Mouse (Mus musculus): Measurements from ENCODE around the gene Rnf43. TPM values are rescaled to one million over a fixed set of nuclear protein-coding genes. Genes with fewer than 3 reads are reported as not detected.
A peak's percentile ranks its signal among the peaks of the same experiment; 100 is the strongest.

Gene Rnf43
- total and polyA plus RNA-seq, 3 experiments = 8.7 to 28.4 (median 14.8) TPM

DNA sequence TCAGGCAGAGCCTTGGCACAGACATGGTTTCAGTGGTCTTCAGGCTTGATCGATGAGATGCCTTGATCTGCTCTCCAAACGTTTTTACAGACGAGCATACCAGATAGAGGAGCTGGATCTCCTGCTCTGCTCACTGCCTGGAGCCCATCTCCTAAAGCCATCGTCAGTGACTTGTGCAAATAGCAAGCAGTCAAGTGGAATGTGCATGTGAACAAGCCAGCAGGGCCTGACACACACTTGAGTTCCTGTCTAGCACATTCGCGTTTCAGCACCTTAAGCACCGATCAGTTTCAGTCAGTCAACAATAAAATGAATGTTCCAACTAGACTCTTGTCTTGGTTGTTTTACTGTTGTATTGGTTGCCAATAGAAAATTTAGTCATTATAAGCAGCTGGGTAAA, 3.3 kb upstream of the Rnf43 start:
- Histone ChIP-seq H3K9me3 (replicated peaks) (no peaks in the 10 kb centered on the region), H3K4me3 (ENCODE audit: low read depth, low read length) (no peak overlapping the region), H3K27me3 (ENCODE audit: insufficient read depth, low read length) (peaks cover 11% of the 10 kb centered on the region), H3K4me1 (ENCODE audit: insufficient read depth, low read depth, low read length) (peaks cover 17% of the 10 kb centered on the region), H3K36me3 (replicated peaks) (no peaks in the 10 kb centered on the region)
- no peak for ATAC-seq (ENCODE audit: extremely low read depth, insufficient number of reproducible peaks, low FRiP score, poor library complexity, severe bottlenecking)
- no peak for DNase-seq (ENCODE audit: low spot score)
- TF ChIP-seq TAL1 (conservative IDR thresholded peaks at IDR 0.05; ENCODE audit: low read depth, low read length) = no peak
- TF ChIP-seq POLR2AphosphoS5 (IDR thresholded peaks at IDR 0.05; ENCODE audit: insufficient replicate concordance, low read depth, low read length) = no peak
- TF ChIP-seq GATA2 (IDR thresholded peaks at IDR 0.05; ENCODE audit: borderline replicate concordance, low read depth, low read length) = no peak

DNA sequence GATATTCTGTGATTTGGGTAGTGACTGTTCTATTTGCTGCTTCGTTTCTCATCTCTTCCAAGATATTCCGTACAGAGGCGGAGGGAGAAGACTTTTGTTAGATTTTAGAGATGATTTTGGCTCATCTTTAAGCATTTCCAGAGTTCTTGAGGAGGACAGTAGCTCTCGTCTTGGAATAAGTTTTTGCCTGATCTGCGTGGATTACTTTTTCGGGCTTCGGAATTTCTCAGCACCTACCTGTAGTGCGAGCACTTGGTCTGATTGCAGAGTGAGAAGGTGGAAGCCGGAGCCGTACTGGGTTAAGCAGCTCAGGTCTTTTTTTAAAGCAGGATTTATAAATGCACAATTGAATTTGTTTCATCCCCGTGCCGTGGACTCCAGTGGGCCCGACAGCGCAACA, 300 bp downstream of the Rnf43 start:
- H3K36me3 ChIP-seq (replicated peaks) = peaks cover 3% of the 10 kb centered on the region
- no peaks in the 10 kb centered on the region for H3K9me3 ChIP-seq (replicated peaks)
- H3K27me3 ChIP-seq (ENCODE audit: insufficient read depth, low read length) = peaks cover 9% of the 10 kb centered on the region
- TF ChIP-seq GATA1 (IDR thresholded peaks at IDR 0.05; ENCODE audit: borderline replicate concordance, low read length) (no peak), POLR2AphosphoS5 (IDR thresholded peaks at IDR 0.05; ENCODE audit: insufficient replicate concordance, low read depth, low read length) (no peak), CTCF (IDR thresholded peaks at IDR 0.05; ENCODE audit: low read depth, low read length) (no peak), GATA2 (IDR thresholded peaks at IDR 0.05; ENCODE audit: borderline replicate concordance, low read depth, low read length) (no peak), TAL1 (conservative IDR thresholded peaks at IDR 0.05; ENCODE audit: low read depth, low read length) (no peak)
- ATAC-seq (ENCODE audit: extremely low read depth, insufficient number of reproducible peaks, low FRiP score, poor library complexity, severe bottlenecking) = no peak
- H3K4me3 ChIP-seq (ENCODE audit: low read depth, low read length) = peak overlapping the region; percentile 76
- peaks cover 42% of the 10 kb centered on the region for H3K4me1 ChIP-seq (ENCODE audit: insufficient read depth, low read depth, low read length)
- no peak for DNase-seq (ENCODE audit: low spot score)

DNA sequence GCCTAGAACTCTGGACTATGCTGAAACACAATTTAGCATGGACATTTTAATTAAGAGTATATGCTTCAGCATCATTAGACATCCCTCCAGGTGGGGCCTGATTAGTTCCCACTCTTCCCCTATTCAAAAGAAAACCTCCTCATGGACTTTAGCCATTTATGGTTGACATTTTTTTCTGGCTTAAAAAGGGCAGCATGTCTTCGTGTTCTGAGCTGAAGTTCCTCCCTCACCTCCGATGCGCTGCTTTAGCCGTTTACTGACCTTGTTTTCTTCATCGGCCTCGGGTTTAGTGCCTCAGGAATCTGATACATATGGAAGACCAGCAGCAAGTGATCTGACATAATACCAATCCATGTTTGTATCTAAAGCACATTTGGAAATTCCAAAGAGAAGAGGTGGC, 1.4 kb downstream of the Rnf43 start:
- no peak for DNase-seq (ENCODE audit: low spot score)
- H3K4me3 ChIP-seq (ENCODE audit: low read depth, low read length) = peak overlapping the region; percentile 76

DNA sequence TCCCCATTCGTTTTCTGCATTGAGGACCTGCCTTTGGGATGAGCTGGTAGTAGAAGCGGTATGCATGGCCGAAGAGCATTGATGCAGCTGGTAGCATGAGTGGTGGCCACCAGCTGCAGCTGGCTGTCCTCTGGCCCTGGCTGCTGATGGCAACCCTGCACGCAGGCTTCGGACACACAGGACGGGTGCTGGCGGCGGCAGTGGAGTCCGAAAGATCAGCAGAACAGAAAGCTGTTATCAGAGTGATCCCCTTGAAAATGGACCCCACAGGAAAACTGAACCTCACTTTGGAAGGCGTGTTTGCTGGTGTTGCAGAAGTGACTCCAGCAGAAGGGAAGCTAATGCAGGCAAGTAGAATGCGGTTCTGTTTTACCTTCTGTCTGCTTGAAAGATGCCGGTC, 2.0 kb downstream of the Rnf43 start:
- peak overlapping the region; percentile 76 for H3K4me3 ChIP-seq (ENCODE audit: low read depth, low read length)
- no peak for ATAC-seq (ENCODE audit: extremely low read depth, insufficient number of reproducible peaks, low FRiP score, poor library complexity, severe bottlenecking)
- DNase-seq (ENCODE audit: low spot score) = peak; percentile 9

More for the DNA sequence above, 1.4 kb downstream of the Rnf43 start:
- ATAC-seq (ENCODE audit: extremely low read depth, insufficient number of reproducible peaks, low FRiP score, poor library complexity, severe bottlenecking) = no peak
- TF ChIP-seq GATA1 (IDR thresholded peaks at IDR 0.05; ENCODE audit: borderline replicate concordance, low read length) = no peak
- TF ChIP-seq GATA2 (IDR thresholded peaks at IDR 0.05; ENCODE audit: borderline replicate concordance, low read depth, low read length) = no peak
- peaks cover 9% of the 10 kb centered on the region for H3K36me3 ChIP-seq (replicated peaks)
- H3K9me3 ChIP-seq (replicated peaks) = no peaks in the 10 kb centered on the region
- H3K27me3 ChIP-seq (ENCODE audit: insufficient read depth, low read length) = peaks cover 9% of the 10 kb centered on the region
- peaks cover 49% of the 10 kb centered on the region for H3K4me1 ChIP-seq (ENCODE audit: insufficient read depth, low read depth, low read length)

DNA sequence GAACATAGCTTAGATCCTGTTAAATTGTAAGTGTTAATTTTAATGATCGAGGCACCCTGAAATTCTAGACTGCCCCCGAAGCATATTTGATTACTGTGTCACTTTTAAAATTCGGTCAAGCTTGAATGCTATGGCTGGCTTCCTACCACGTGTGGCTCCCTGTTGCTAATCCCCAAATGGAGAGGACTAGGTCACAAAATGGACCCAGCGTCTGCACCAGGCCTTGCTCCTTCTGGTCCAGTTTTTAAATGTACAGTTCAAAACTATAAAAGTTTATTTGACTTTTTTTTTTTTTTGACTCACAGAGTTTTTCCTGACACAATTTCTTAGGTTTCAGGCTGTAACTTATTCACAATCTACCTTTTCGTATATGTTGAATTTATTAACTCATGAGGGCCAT, 2.7 kb downstream of the Rnf43 start:
- Histone ChIP-seq H3K4me3 (ENCODE audit: low read depth, low read length) (peak overlapping the region; percentile 35; the same call in 1 of the 2 replicates), H3K27me3 (ENCODE audit: insufficient read depth, low read length) (0 out of 2 replicates have a peak, but pooled peaks cover 2% of the 10 kb centered on the region), H3K36me3 (replicated peaks) (peaks cover 12% of the 10 kb centered on the region), H3K4me1 (ENCODE audit: insufficient read depth, low read depth, low read length) (peaks cover 49% of the 10 kb centered on the region), H3K9me3 (replicated peaks) (no peaks in the 10 kb centered on the region)
- no peak for ATAC-seq (ENCODE audit: extremely low read depth, insufficient number of reproducible peaks, low FRiP score, poor library complexity, severe bottlenecking)
- peak; percentile 37 for DNase-seq (ENCODE audit: low spot score)
- no peak for TF ChIP-seq TAL1 (conservative IDR thresholded peaks at IDR 0.05; ENCODE audit: low read depth, low read length)
- no peak for TF ChIP-seq CTCF (IDR thresholded peaks at IDR 0.05; ENCODE audit: low read depth, low read length)
- no peak for TF ChIP-seq GATA2 (IDR thresholded peaks at IDR 0.05; ENCODE audit: borderline replicate concordance, low read depth, low read length)
- TF ChIP-seq POLR2AphosphoS5 (IDR thresholded peaks at IDR 0.05; ENCODE audit: insufficient replicate concordance, low read depth, low read length) = no peak
- TF ChIP-seq GATA1 (IDR thresholded peaks at IDR 0.05; ENCODE audit: borderline replicate concordance, low read length) = no peak

More for the DNA sequence above, 2.0 kb downstream of the Rnf43 start:
- Histone ChIP-seq H3K4me1 (ENCODE audit: insufficient read depth, low read depth, low read length) (peaks cover 49% of the 10 kb centered on the region), H3K27me3 (ENCODE audit: insufficient read depth, low read length) (peaks cover 5% of the 10 kb centered on the region; the same call in 1 of the 2 replicates), H3K36me3 (replicated peaks) (peaks cover 10% of the 10 kb centered on the region), H3K9me3 (replicated peaks) (no peaks in the 10 kb centered on the region)
- TF ChIP-seq TAL1 (conservative IDR thresholded peaks at IDR 0.05; ENCODE audit: low read depth, low read length) (no peak), POLR2AphosphoS5 (IDR thresholded peaks at IDR 0.05; ENCODE audit: insufficient replicate concordance, low read depth, low read length) (no peak), GATA2 (IDR thresholded peaks at IDR 0.05; ENCODE audit: borderline replicate concordance, low read depth, low read length) (no peak), GATA1 (IDR thresholded peaks at IDR 0.05; ENCODE audit: borderline replicate concordance, low read length) (no peak), CTCF (IDR thresholded peaks at IDR 0.05; ENCODE audit: low read depth, low read length) (no peak)

DNA sequence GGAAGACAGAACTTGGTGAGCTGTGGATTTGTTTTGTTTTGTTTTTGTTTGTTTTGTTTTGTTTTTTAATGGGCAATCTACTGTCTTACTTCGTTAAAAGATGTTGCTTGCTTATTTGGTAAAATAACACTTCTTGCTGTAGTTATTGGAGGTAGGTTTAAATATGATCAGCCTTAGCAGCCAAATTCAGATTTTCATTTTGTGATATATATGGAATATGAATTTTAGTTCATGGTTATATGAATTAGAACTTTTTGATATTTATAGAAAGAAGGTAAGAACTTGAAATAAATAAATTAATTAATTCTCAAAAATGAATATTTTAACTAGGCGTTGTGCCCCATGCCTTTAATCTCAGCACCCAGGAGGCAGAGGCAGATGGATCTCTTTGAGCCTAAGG, 3.1 kb downstream of the Rnf43 start:
- H3K4me3 ChIP-seq (ENCODE audit: low read depth, low read length) = peak overlapping the region; percentile 65; the same call in 1 of the 2 replicates

More for the DNA sequence above, 3.1 kb downstream of the Rnf43 start:
- TF ChIP-seq GATA1 (IDR thresholded peaks at IDR 0.05; ENCODE audit: borderline replicate concordance, low read length) (no peak), CTCF (IDR thresholded peaks at IDR 0.05; ENCODE audit: low read depth, low read length) (no peak), TAL1 (conservative IDR thresholded peaks at IDR 0.05; ENCODE audit: low read depth, low read length) (no peak), GATA2 (IDR thresholded peaks at IDR 0.05; ENCODE audit: borderline replicate concordance, low read depth, low read length) (no peak), POLR2AphosphoS5 (IDR thresholded peaks at IDR 0.05; ENCODE audit: insufficient replicate concordance, low read depth, low read length) (no peak)
- Histone ChIP-seq H3K4me1 (ENCODE audit: insufficient read depth, low read depth, low read length) (peaks cover 49% of the 10 kb centered on the region), H3K9me3 (replicated peaks) (no peaks in the 10 kb centered on the region), H3K36me3 (replicated peaks) (peaks cover 12% of the 10 kb centered on the region), H3K27me3 (ENCODE audit: insufficient read depth, low read length) (no peaks in the 10 kb centered on the region)
- no peak for DNase-seq (ENCODE audit: low spot score)
- ATAC-seq (ENCODE audit: extremely low read depth, insufficient number of reproducible peaks, low FRiP score, poor library complexity, severe bottlenecking) = no peak
